Mouse (Mus musculus) midbrain, embryonic 16.5 days (tissue): Measurements from ENCODE around the gene Cers5. TPM values are rescaled to one million over a fixed set of nuclear protein-coding genes. Genes with fewer than 3 reads are reported as not detected.
"Not testable (repeated sequence)": the region's sequence is repeated elsewhere in the genome, so short reads cannot be mapped to it uniquely, and the experiment has no call there.

Experiments
- ATAC-seq: fragments of 200-750 bp; cut with Nextera tagmentation; 2 replicates; pipeline ENCODE4 v1.8.0; 2017; ENCODE audit warnings: moderate TSS enrichment
- H3K27ac ChIP-seq: fragments of 300-500 bp; sonication (generic); 2 replicates; pipeline ENCODE4 v1.5.1; 2014; ENCODE audit warnings: mild to moderate bottlenecking, low read length, mixed read lengths
- H3K27me3 ChIP-seq: fragments of 300-500 bp; sonication (generic); 2 replicates; pipeline ENCODE4 v1.6.1; 2014; ENCODE audit warnings: low read depth, low read length, mixed read lengths; ENCODE audit not compliant: control insufficient read depth, insufficient read depth
- H3K36me3 ChIP-seq: fragments of 300-500 bp; sonication (generic); 2 replicates; pipeline ENCODE4 v1.6.1; 2014; ENCODE audit warnings: mild to moderate bottlenecking, low read length, moderate library complexity, mixed read lengths; ENCODE audit not compliant: control insufficient read depth, insufficient read depth
- H3K4me1 ChIP-seq: fragments of 300-500 bp; sonication (generic); 2 replicates; pipeline ENCODE4 v1.6.1; 2014; ENCODE audit warnings: mild to moderate bottlenecking, low read length, mixed read lengths; ENCODE audit not compliant: control insufficient read depth, insufficient read depth
- H3K4me2 ChIP-seq: fragments of 300-500 bp; sonication (generic); 2 replicates; pipeline ENCODE4 v1.6.1; 2014; ENCODE audit warnings: mild to moderate bottlenecking, low read length, mixed read lengths
- H3K4me3 ChIP-seq: fragments of 300-500 bp; sonication (generic); 2 replicates; pipeline ENCODE4 v1.5.1; 2014; ENCODE audit warnings: low read depth, mild to moderate bottlenecking, low read length, moderate library complexity, mixed read lengths
- H3K9ac ChIP-seq: fragments of 300-500 bp; sonication (generic); 2 replicates; pipeline ENCODE4 v1.6.1; 2014; ENCODE audit warnings: low read depth, low read length, mixed read lengths
- H3K9me3 ChIP-seq: fragments of 300-500 bp; sonication (generic); replicated peaks from 2 replicates; pipeline ENCODE4 v1.6.1; 2014; ENCODE audit warnings: mild to moderate bottlenecking, low read length, mixed read lengths; ENCODE audit not compliant: control insufficient read depth, poor library complexity, severe bottlenecking
- WGBS: fragments of 180-500 bp; shearing (Covaris S2); extraction: QIAGEN DNeasy Blood & Tissue Kit; methylation state at CpG from one replicate; pipeline ENCODE4 v1.1.7; 2014; 5-methylcytosine and 5-hydroxymethylcytosine counted together
- polyA plus RNA-seq: library from polyadenylated mRNA; unstranded; fragments of >200 nt; fragmentation: Nextera tagmentation; extraction: Ambion mirVana; gene quantifications from 2 replicates; pipeline ENCODE4 v1.2.1, GENCODE M21; 2015

The Cers5 gene
- polyA plus RNA-seq, 1 experiment from 2014 or later, result 79.7 TPM

GRCm38 (mm10) chr15:99733186-99733585 lies 39.5 kb downstream of the Cers5 start:
- Histone ChIP-seq H3K36me3 (peaks cover 29% of the 10 kb centered on the region), H3K27ac (no peak overlapping the region), H3K4me1 (no peaks in the 10 kb centered on the region), H3K27me3 (no peaks in the 10 kb centered on the region), H3K9ac (no peak overlapping the region), H3K4me2 (no peak overlapping the region), H3K9me3 (no peaks in the 10 kb centered on the region), H3K4me3 (no peak overlapping the region)
- 95% methylated on average over 5 of the region's 5 CpGs for WGBS
- ATAC-seq, result no peak

GRCm38 (mm10) chr15:99731678-99732077 lies 41.0 kb downstream of the Cers5 start:
- H3K4me3 ChIP-seq, result no peak overlapping the region
- H3K27me3 ChIP-seq, result no peaks in the 10 kb centered on the region
- 90% methylated on average over 3 of the region's 3 CpGs for WGBS
- H3K4me1 ChIP-seq, result peaks cover 1% of the 10 kb centered on the region
- ATAC-seq, result no peak
- no peak overlapping the region for H3K4me2 ChIP-seq
- H3K9me3 ChIP-seq, result no peaks in the 10 kb centered on the region
- H3K9ac ChIP-seq, result no peak overlapping the region
- no peak overlapping the region for H3K27ac ChIP-seq
- peaks cover 26% of the 10 kb centered on the region for H3K36me3 ChIP-seq

- peaks cover 6% of the 10 kb centered on the region for H3K4me1 ChIP-seq
- no peak overlapping the region for H3K27ac ChIP-seq
- no peak overlapping the region for H3K4me2 ChIP-seq
- H3K9ac ChIP-seq, result no peak overlapping the region
- ATAC-seq, result no peak
- 100% methylated on average over 2 of the region's 2 CpGs for whole genome bisulfite sequencing
- H3K36me3 ChIP-seq, result peaks cover 24% of the 10 kb centered on the region
- H3K9me3 ChIP-seq, result no peaks in the 10 kb centered on the region
- no peaks in the 10 kb centered on the region for H3K27me3 ChIP-seq
- H3K4me3 ChIP-seq, result no peak overlapping the region
Measured at GRCm38 (mm10) chr15:99731167-99731566, 41.5 kb downstream of the Cers5 start.

- WGBS, result 96% methylated on average over 3 of the region's 4 CpGs
- ATAC-seq, result no peak
- Histone ChIP-seq H3K9me3 (no peaks in the 10 kb centered on the region), H3K9ac (no peak overlapping the region), H3K36me3 (peaks cover 12% of the 10 kb centered on the region; the same call in 1 of the 2 replicates), H3K4me3 (no peak overlapping the region), H3K27me3 (no peaks in the 10 kb centered on the region), H3K4me2 (no peak overlapping the region), H3K27ac (no peak overlapping the region), H3K4me1 (peaks cover 15% of the 10 kb centered on the region)
Measured at GRCm38 (mm10) chr15:99729056-99729783, 43.5 kb downstream of the Cers5 start.

- Histone ChIP-seq H3K9me3 (no peaks in the 10 kb centered on the region), H3K4me2 (no peak overlapping the region), H3K27me3 (no peaks in the 10 kb centered on the region), H3K4me1 (peaks cover 21% of the 10 kb centered on the region), H3K27ac (no peak overlapping the region), H3K36me3 (peaks cover 12% of the 10 kb centered on the region; the same call in 1 of the 2 replicates), H3K4me3 (no peak overlapping the region), H3K9ac (no peak overlapping the region)
- WGBS, result 98% methylated on average over 5 of the region's 5 CpGs
- ATAC-seq, result no peak
Measured at GRCm38 (mm10) chr15:99728211-99728610, 44.5 kb downstream of the Cers5 start.

GRCm38 (mm10) chr15:99727525-99727924 lies 45.2 kb downstream of the Cers5 start:
- Histone ChIP-seq H3K27ac (no peak overlapping the region), H3K27me3 (no peaks in the 10 kb centered on the region), H3K4me1 (peaks cover 21% of the 10 kb centered on the region), H3K9ac (no peak overlapping the region), H3K9me3 (no peaks in the 10 kb centered on the region), H3K36me3 (peaks cover 12% of the 10 kb centered on the region; the same call in 1 of the 2 replicates), H3K4me3 (no peak overlapping the region), H3K4me2 (no peak overlapping the region)
- ATAC-seq, result no peak
- 96% methylated on average over 12 of the region's 12 CpGs for WGBS

GRCm38 (mm10) chr15:99727039-99727438 lies 45.6 kb downstream of the Cers5 start:
- not testable (repeated sequence) for H3K9ac ChIP-seq, H3K4me2 ChIP-seq, H3K27ac ChIP-seq, H3K27me3 ChIP-seq, H3K4me3 ChIP-seq, ATAC-seq, H3K9me3 ChIP-seq
- 96% methylated on average over 4 of the region's 5 CpGs for WGBS
- Histone ChIP-seq H3K4me1 (peaks cover 21% of the 10 kb centered on the region), H3K36me3 (peaks cover 12% of the 10 kb centered on the region; the same call in 1 of the 2 replicates)

- Histone ChIP-seq H3K9me3 (no peaks in the 10 kb centered on the region), H3K36me3 (peaks cover 12% of the 10 kb centered on the region; the same call in 1 of the 2 replicates), H3K27ac (no peak overlapping the region), H3K27me3 (no peaks in the 10 kb centered on the region), H3K9ac (no peak overlapping the region), H3K4me2 (peak overlapping the region; percentile 75), H3K4me3 (peak overlapping the region; percentile 100), H3K4me1 (peaks cover 21% of the 10 kb centered on the region)
- WGBS, result 74% methylated on average over 2 of the region's 2 CpGs
- ATAC-seq, result no peak
Measured at GRCm38 (mm10) chr15:99726549-99726948, 46.1 kb downstream of the Cers5 start.

GRCm38 (mm10) chr15:99725341-99726155 lies 47.1 kb downstream of the Cers5 start, which contains the start of gene Cox14:
Gene Cox14, plus strand, starts transcription at chr15:99725618.
- H3K36me3 ChIP-seq, result peaks cover 17% of the 10 kb centered on the region; the same call in 1 of the 2 replicates
- WGBS, result under 1% methylated on average over 65 of the region's 68 CpGs

More at GRCm38 (mm10) chr15:99725341-99726155, 47.1 kb downstream of the Cers5 start, which contains the start of gene Cox14:
- H3K27ac ChIP-seq, result peak within 1 kb of the TSS; percentile 90
- H3K4me2 ChIP-seq, result peak within 1 kb of the TSS; percentile 75
- peak; percentile 95 for ATAC-seq
- H3K9ac ChIP-seq, result peak within 1 kb of the TSS; percentile 94
- no peaks in the 10 kb centered on the region for H3K9me3 ChIP-seq
- peak within 1 kb of the TSS; percentile 100 for H3K4me3 ChIP-seq
- peaks cover 21% of the 10 kb centered on the region for H3K4me1 ChIP-seq
- no peaks in the 10 kb centered on the region for H3K27me3 ChIP-seq
